In genomic region chr7:46100563-46100962, GRCm38 (mm10) we compare ENCODE assay signal across 8 mouse cellular contexts. TPM values are rescaled to one million over a fixed set of nuclear protein-coding genes. Genes with fewer than 3 reads are reported as not detected.
DNase-seq lines count a peak whose midpoint lies in the region; ATAC-seq and TF ChIP-seq lines count a peak whose summit lies in the region.

TSS of gene Kcnj11 (minus strand) at chr7:46100764.

- peak; percentile 88 for ATAC-seq in embryonic facial prominence, embryonic 14.5 days (ENCODE audit: low read depth)
- ATAC-seq in stomach, embryonic 15.5 days (ENCODE audit: insufficient read depth, low FRiP score, low read depth) = peak; percentile 78

- peak within 1 kb of the TSS; percentile 68 for H3K9ac ChIP-seq in embryonic facial prominence, embryonic 14.5 days (ENCODE audit: low read depth, low read length)
- no peak within 1 kb of the TSS for H3K9ac ChIP-seq in liver, adult 2 months (ENCODE audit: low read depth, low read length)
- H3K9ac ChIP-seq in stomach, embryonic 15.5 days = no peak within 1 kb of the TSS

- H3K4me2 ChIP-seq in embryonic facial prominence, embryonic 14.5 days (ENCODE audit: low read depth, low read length) = peak within 1 kb of the TSS; percentile 87
- peak within 1 kb of the TSS; percentile 83 for H3K4me2 ChIP-seq in stomach, embryonic 15.5 days

- no peak within 1 kb of the TSS for H3K4me3 ChIP-seq in bone marrow, adult 2 months (replicated peaks; ENCODE audit: control insufficient read depth, low read depth, low read length)
- H3K4me3 ChIP-seq in embryonic facial prominence, embryonic 14.5 days (ENCODE audit: low read depth, low read length) = peak within 1 kb of the TSS; percentile 49
- H3K4me3 ChIP-seq in liver, adult 2 months (ENCODE audit: insufficient read depth, low read depth, low read length) = peak within 1 kb of the TSS; percentile 36; the same call in 1 of the 2 replicates
- H3K4me3 ChIP-seq in stomach, embryonic 15.5 days (replicated peaks) = peak within 1 kb of the TSS; percentile 52

- DNase-seq in B cell, adult 2 months = peak; percentile 85 to 86
- peak; percentile 88 for DNase-seq in embryonic facial prominence, embryonic 14.5 days (ENCODE audit: low spot score)
- peak; percentile 44 for DNase-seq in heart, adult 8-10 months (ENCODE audit: low spot score)
- peak; percentile 71 for DNase-seq in kidney, adult 9 months
- DNase-seq in liver, adult 2 months (ENCODE audit: extremely low read depth, low read depth, low spot score) = no peak
- DNase-seq in natural killer cell, adult 2 months (ENCODE audit: low spot score in 2 of 2) = peak; percentile 66 to 78

- TF ChIP-seq POLR2A in bone marrow, adult 2 months (IDR thresholded peaks at IDR 0.05; ENCODE audit: borderline replicate concordance, control insufficient read depth, low read depth, low read length) = no peak
- no peak for TF ChIP-seq POLR2A in liver, adult 2 months (IDR thresholded peaks at IDR 0.05; ENCODE audit: extremely low read depth, insufficient read depth, low read length)

- peak; percentile 67 for TF ChIP-seq CTCF in bone marrow, adult 2 months (IDR thresholded peaks at IDR 0.05; ENCODE audit: control insufficient read depth, insufficient read depth, low read length)
- peak; percentile 66 for TF ChIP-seq CTCF in liver, adult 2 months (IDR thresholded peaks at IDR 0.05; ENCODE audit: low read depth, low read length)

- WGBS in bone marrow, adult 2 months = under 1% methylated on average over 33 of the region's 34 CpGs
- 0% methylated on average over 29 of the region's 34 CpGs for WGBS in embryonic facial prominence, embryonic 14.5 days
- WGBS in liver, adult 2 months = 3% methylated on average over 34 of the region's 34 CpGs
- under 1% methylated on average over 32 of the region's 34 CpGs for WGBS in stomach, embryonic 15.5 days

- no peaks in the 10 kb centered on the region for H3K9me3 ChIP-seq in embryonic facial prominence, embryonic 14.5 days (ENCODE audit: control insufficient read depth, low read length)
- no peaks in the 10 kb centered on the region for H3K9me3 ChIP-seq in stomach, embryonic 15.5 days

- H3K27ac ChIP-seq in bone marrow, adult 2 months (ENCODE audit: control insufficient read depth, insufficient read depth, low read depth, low read length, poor library complexity) = no peak within 1 kb of the TSS
- no peak within 1 kb of the TSS for H3K27ac ChIP-seq in embryonic facial prominence, embryonic 14.5 days (replicated peaks; ENCODE audit: low read depth, low read length)
- no peak within 1 kb of the TSS for H3K27ac ChIP-seq in liver, adult 2 months (replicated peaks; ENCODE audit: insufficient read depth, low read depth, low read length)
- H3K27ac ChIP-seq in stomach, embryonic 15.5 days = no peak within 1 kb of the TSS

- H3K79me2 ChIP-seq in liver, adult 2 months (ENCODE audit: control insufficient read depth, insufficient read depth, low read length) = no peaks in the 10 kb centered on the region

- no peaks in the 10 kb centered on the region for H3K4me1 ChIP-seq in bone marrow, adult 2 months (ENCODE audit: control insufficient read depth, insufficient read depth, low read length)
- no peaks in the 10 kb centered on the region for H3K4me1 ChIP-seq in embryonic facial prominence, embryonic 14.5 days (ENCODE audit: control insufficient read depth, insufficient read depth, low read length)
- no peaks in the 10 kb centered on the region for H3K4me1 ChIP-seq in liver, adult 2 months (ENCODE audit: control insufficient read depth, insufficient read depth, low read length)
- H3K4me1 ChIP-seq in stomach, embryonic 15.5 days = no peaks in the 10 kb centered on the region

- peaks cover 9% of the 10 kb centered on the region for H3K27me3 ChIP-seq in embryonic facial prominence, embryonic 14.5 days (replicated peaks; ENCODE audit: control insufficient read depth, insufficient read depth, low read length)
- peaks cover 2% of the 10 kb centered on the region; the same call in 1 of the 2 replicates for H3K27me3 ChIP-seq in liver, adult 2 months (ENCODE audit: control insufficient read depth, insufficient read depth, low read length)
- H3K27me3 ChIP-seq in stomach, embryonic 15.5 days (replicated peaks) = peaks cover 2% of the 10 kb centered on the region; the same call in 1 of the 2 replicates

- H3K36me3 ChIP-seq in embryonic facial prominence, embryonic 14.5 days (ENCODE audit: control insufficient read depth, insufficient read depth, low read length) = no peaks in the 10 kb centered on the region
- no peaks in the 10 kb centered on the region for H3K36me3 ChIP-seq in liver, adult 2 months (ENCODE audit: control insufficient read depth, insufficient read depth, low read length)
- H3K36me3 ChIP-seq in stomach, embryonic 15.5 days = no peaks in the 10 kb centered on the region

RNA-seq across cellular contexts. Expression of gene Kcnj11, which starts in this region (rescaled TPM):
- not detected in 2 replicates for polyA plus RNA-seq in bone marrow, adult 2 months (2011; ENCODE audit: insufficient read depth, insufficient read length, low replicate concordance, missing spikeins)
- 0.47 and 0.61 TPM in 2 replicates for polyA plus RNA-seq in embryonic facial prominence, embryonic 14.5 days (2014; fragmentation: Nextera tagmentation; extraction: Ambion mirVana)
- 100 to 1,000 TPM; 130 to 134 (median 132) TPM for total RNA-seq in heart, adult 8-10 months (2022)
- not detected in 2 replicates for total RNA-seq in liver, adult 2 months (2014; rRNA removed)
- not detected in 2 replicates for polyA plus RNA-seq in liver, adult 2 months (2012; rRNA removed)
- polyA plus RNA-seq in stomach, embryonic 15.5 days (2015; fragmentation: Nextera tagmentation; extraction: Ambion mirVana) = 1.0 and 2.0 TPM in 2 replicates

Comparison
In these comparisons a context has a peak if more than half of its experiments do, and no peak if none do; other contexts are left out.
1. RNA of gene Kcnj11 (total RNA-seq): 130 to 134 TPM in heart, adult 8-10 months; not detected in liver, adult 2 months; every median in the first group is over 100 times any median in the second.
2. Peak in DNase-seq, ATAC-seq, H3K4me3 ChIP-seq, H3K9ac ChIP-seq and H3K4me2 ChIP-seq in embryonic facial prominence, embryonic 14.5 days; RNA of the gene not detected or under 1 TPM.